ENCODE assay signal across 12 mouse cellular contexts in the genomic region with DNA sequence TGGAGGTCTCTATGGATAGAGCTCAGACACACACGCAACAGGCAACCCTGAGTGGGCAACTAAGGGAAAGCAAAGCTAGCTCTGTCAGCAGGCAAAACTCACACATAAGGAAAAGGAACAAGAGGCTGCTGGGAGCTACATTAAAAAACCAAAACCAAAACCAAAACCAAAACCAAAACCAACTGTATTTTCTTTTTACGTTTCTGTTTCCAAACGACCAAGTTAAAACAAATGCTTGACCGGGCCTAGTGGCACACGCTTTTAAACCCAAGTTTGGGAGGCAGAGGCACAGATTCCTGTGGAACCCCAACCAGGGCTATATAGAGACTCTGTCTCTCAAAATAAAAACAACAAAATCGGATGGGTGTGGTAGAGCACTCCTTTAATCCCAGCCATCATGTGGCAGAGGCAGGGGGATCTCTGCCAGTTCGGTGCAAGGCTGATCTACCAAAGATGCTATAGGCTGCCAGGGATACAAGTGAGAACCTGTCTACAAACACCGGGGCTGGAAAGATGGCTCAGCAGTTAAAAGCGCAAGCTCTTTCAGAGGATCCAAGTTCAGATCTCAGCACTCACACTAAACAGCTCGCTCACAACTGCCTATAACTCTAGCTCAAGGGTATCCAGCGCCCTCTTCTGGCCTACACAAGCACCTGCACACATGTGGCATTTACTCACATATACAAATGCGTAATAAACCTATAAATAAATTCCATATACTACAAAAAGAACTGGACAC. TPM values are rescaled to one million over a fixed set of nuclear protein-coding genes. Genes with fewer than 3 reads are reported as not detected.
DNase-seq lines count a peak whose midpoint lies in the region; ATAC-seq and TF ChIP-seq lines count a peak whose summit lies in the region.
"Had no signal": no experiment of that assay in that cellular context is flagged by ENCODE, and none has a peak within 500 bp of the region (broad histone marks: within the 10 kb centered on the region; RNA-seq: fewer than 3 reads in every experiment).

No protein-coding gene starts in this region.

- H3K4me1 ChIP-seq in heart, embryonic 13.5 days = peaks cover 88% of the 10 kb centered on the region
- peaks cover 12% of the 10 kb centered on the region; the same call in 1 of the 2 replicates for H3K4me1 ChIP-seq in spleen, adult 2 months (ENCODE audit: control insufficient read depth, insufficient read depth, insufficient read length)
- peaks cover 3% of the 10 kb centered on the region; the same call in 1 of the 2 replicates for H3K4me1 ChIP-seq in bone marrow, adult 2 months (ENCODE audit: control insufficient read depth, insufficient read depth, low read length)
- H3K4me1 ChIP-seq in stomach, embryonic 15.5 days = peaks cover 8% of the 10 kb centered on the region

- no peaks in the 10 kb centered on the region for H3K27me3 ChIP-seq in heart, embryonic 13.5 days (replicated peaks)
- no peaks in the 10 kb centered on the region for H3K27me3 ChIP-seq in spleen, adult 2 months (ENCODE audit: control insufficient read depth, insufficient read depth, low read length)
- H3K27me3 ChIP-seq in stomach, embryonic 15.5 days (replicated peaks) = no peaks in the 10 kb centered on the region
- H3K27me3 ChIP-seq: limb, embryonic 12.5 days; Patski had no signal

- 0 out of 2 replicates have a peak overlapping the region, but pooled peaks have one; percentile 9 for H3K9ac ChIP-seq in heart, embryonic 13.5 days
- H3K9ac ChIP-seq in stomach, embryonic 15.5 days = no peak overlapping the region
- H3K9ac ChIP-seq: limb, embryonic 12.5 days had no signal

- 89% methylated on average over 12 of the region's 12 CpGs for WGBS in heart, embryonic 13.5 days
- WGBS in spleen, adult 2 months = 58% methylated on average over 12 of the region's 12 CpGs
- WGBS in bone marrow, adult 2 months = 51% methylated on average over 12 of the region's 12 CpGs
- 86% methylated on average over 12 of the region's 12 CpGs for WGBS in stomach, embryonic 15.5 days

- TF ChIP-seq POLR2A in spleen, adult 2 months (IDR thresholded peaks at IDR 0.05; ENCODE audit: low read depth, low read length) = no peak
- TF ChIP-seq POLR2A in bone marrow, adult 2 months (IDR thresholded peaks at IDR 0.05; ENCODE audit: borderline replicate concordance, control insufficient read depth, low read depth, low read length) = no peak

- H3K4me2 ChIP-seq in heart, embryonic 13.5 days = no peak overlapping the region
- no peak overlapping the region for H3K4me2 ChIP-seq in stomach, embryonic 15.5 days
- H3K4me2 ChIP-seq: limb, embryonic 12.5 days had no signal

- TF ChIP-seq CTCF in spleen, adult 2 months (IDR thresholded peaks at IDR 0.05; ENCODE audit: extremely low read depth, insufficient read depth, insufficient read length, insufficient replicate concordance) = no peak
- peak; percentile 66 for TF ChIP-seq CTCF in bone marrow, adult 2 months (IDR thresholded peaks at IDR 0.05; ENCODE audit: control insufficient read depth, insufficient read depth, low read length)

- ATAC-seq in heart, embryonic 13.5 days (ENCODE audit: extremely low read depth, insufficient number of reproducible peaks, low FRiP score, low TSS enrichment) = no peak
- no peak for ATAC-seq in stomach, embryonic 15.5 days (ENCODE audit: insufficient read depth, low FRiP score, low read depth)
- ATAC-seq: Patski had no signal

- H3K9me3 ChIP-seq in heart, embryonic 13.5 days = no peaks in the 10 kb centered on the region
- no peaks in the 10 kb centered on the region for H3K9me3 ChIP-seq in stomach, embryonic 15.5 days
- H3K9me3 ChIP-seq: limb, embryonic 12.5 days had no signal

- H3K36me3 ChIP-seq in heart, embryonic 13.5 days = peaks cover 55% of the 10 kb centered on the region
- H3K36me3 ChIP-seq in spleen, adult 2 months (ENCODE audit: control insufficient read depth, insufficient read depth, low read length) = peaks cover 14% of the 10 kb centered on the region
- H3K36me3 ChIP-seq in stomach, embryonic 15.5 days = peaks cover 49% of the 10 kb centered on the region

- DNase-seq in heart, postnatal 4 days = no peak
- DNase-seq in spleen, adult 2 months (ENCODE audit: low read depth in 1 of 2, low spot score in 2 of 2) = peak in 1 of 2 experiments; percentile 31
- no peak for DNase-seq in spleen, postnatal 36 days (ENCODE audit: low spot score in 2 of 2)
- DNase-seq in right cerebral cortex, adult 18-20 months = no peak
- DNase-seq in yolk sac, embryonic 10.5 days (ENCODE audit: low spot score) = no peak

- no peak overlapping the region for H3K4me3 ChIP-seq in heart, embryonic 13.5 days
- H3K4me3 ChIP-seq in spleen, adult 2 months (ENCODE audit: extremely low read depth, insufficient read depth, insufficient read length) = peak overlapping the region; percentile 9; the same call in 1 of the 2 replicates
- H3K4me3 ChIP-seq in bone marrow, adult 2 months (replicated peaks; ENCODE audit: control insufficient read depth, low read depth, low read length) = no peak overlapping the region
- no peak overlapping the region for H3K4me3 ChIP-seq in stomach, embryonic 15.5 days (replicated peaks)
- H3K4me3 ChIP-seq: limb, embryonic 12.5 days had no signal

- peak overlapping the region; percentile 53 for H3K27ac ChIP-seq in heart, embryonic 13.5 days (replicated peaks)
- H3K27ac ChIP-seq in spleen, adult 2 months (ENCODE audit: insufficient read depth, low read length) = peak overlapping the region; percentile 56
- H3K27ac ChIP-seq in bone marrow, adult 2 months (ENCODE audit: control insufficient read depth, insufficient read depth, low read depth, low read length, poor library complexity) = peak overlapping the region; percentile 9; the same call in 1 of the 2 replicates
- H3K27ac ChIP-seq in stomach, embryonic 15.5 days = 0 out of 2 replicates have a peak overlapping the region, but pooled peaks have one; percentile 4

RNA-seq across cellular contexts. Expression of gene AI413582, which starts 26.4 kb away (rescaled TPM):
- polyA plus RNA-seq in heart, embryonic 13.5 days (2015; fragmentation: Nextera tagmentation; extraction: Ambion mirVana) = 16.0 and 18.3 TPM in 2 replicates
- 1 to 10 TPM; 8.7 to 8.8 TPM for total RNA-seq in heart, postnatal 4 days (2021)
- 72.6 and 89.9 TPM in 2 replicates for polyA plus RNA-seq in spleen, adult 2 months (2012; rRNA removed)
- 17.7 and 22.0 TPM in 2 replicates for polyA plus RNA-seq in bone marrow, adult 2 months (2011; ENCODE audit: insufficient read depth, insufficient read length, low replicate concordance, missing spikeins)
- polyA plus RNA-seq in stomach, embryonic 15.5 days (2015; fragmentation: Nextera tagmentation; extraction: Ambion mirVana) = 23.6 and 33.1 TPM in 2 replicates

RNA-seq across cellular contexts. Expression of gene Nudt3, which starts 31.3 kb away (rescaled TPM):
- polyA plus RNA-seq in heart, embryonic 13.5 days (2015; fragmentation: Nextera tagmentation; extraction: Ambion mirVana) = 98.8 and 108 TPM in 2 replicates
- total RNA-seq in heart, postnatal 4 days (2021) = 100 to 1,000 TPM; 340 to 371 TPM
- polyA plus RNA-seq in spleen, adult 2 months (2012; rRNA removed) = 43.2 and 55.6 TPM in 2 replicates
- polyA plus RNA-seq in bone marrow, adult 2 months (2011; ENCODE audit: insufficient read depth, insufficient read length, low replicate concordance, missing spikeins) = 84.4 and 97.1 TPM in 2 replicates
- polyA plus RNA-seq in stomach, embryonic 15.5 days (2015; fragmentation: Nextera tagmentation; extraction: Ambion mirVana) = 78.6 and 79.3 TPM in 2 replicates

RNA-seq across cellular contexts. Expression of gene Hmga1, which starts 35.7 kb away (rescaled TPM):
- 153 and 160 TPM in 2 replicates for polyA plus RNA-seq in heart, embryonic 13.5 days (2015; fragmentation: Nextera tagmentation; extraction: Ambion mirVana)
- total RNA-seq in heart, postnatal 4 days (2021) = 10 to 100 TPM; 54.8 to 59.1 TPM
- 78.5 and 124 TPM in 2 replicates for polyA plus RNA-seq in spleen, adult 2 months (2012; rRNA removed)
- polyA plus RNA-seq in bone marrow, adult 2 months (2011; ENCODE audit: insufficient read depth, insufficient read length, low replicate concordance, missing spikeins) = 38.0 and 99.4 TPM in 2 replicates
- polyA plus RNA-seq in stomach, embryonic 15.5 days (2015; fragmentation: Nextera tagmentation; extraction: Ambion mirVana) = 193 and 215 TPM in 2 replicates

RNA-seq across cellular contexts. Expression of gene RPS10-NUDT3, which starts 43.0 kb away (rescaled TPM):
- polyA plus RNA-seq in heart, embryonic 13.5 days (2015; fragmentation: Nextera tagmentation; extraction: Ambion mirVana) = not detected in 2 replicates
- total RNA-seq in heart, postnatal 4 days (2021) = not detected
- not detected in 2 replicates for polyA plus RNA-seq in spleen, adult 2 months (2012; rRNA removed)
- not detected in 2 replicates for polyA plus RNA-seq in bone marrow, adult 2 months (2011; ENCODE audit: insufficient read depth, insufficient read length, low replicate concordance, missing spikeins)
- not detected in 2 replicates for polyA plus RNA-seq in stomach, embryonic 15.5 days (2015; fragmentation: Nextera tagmentation; extraction: Ambion mirVana)
- total RNA-seq: hematopoietic stem cell, adult 5-6 weeks had no signal
- polyA plus RNA-seq: limb, embryonic 12.5 days; testis, adult 2 months had no signal

RNA-seq across cellular contexts. Expression of gene Rps10, which starts 44.5 kb away (rescaled TPM):
- polyA plus RNA-seq in heart, embryonic 13.5 days (2015; fragmentation: Nextera tagmentation; extraction: Ambion mirVana) = 600 and 606 TPM in 2 replicates
- total RNA-seq in heart, postnatal 4 days (2021) = 100 to 1,000 TPM; 857 to 917 TPM
- 1,319 and 1,587 TPM in 2 replicates for polyA plus RNA-seq in spleen, adult 2 months (2012; rRNA removed)
- polyA plus RNA-seq in bone marrow, adult 2 months (2011; ENCODE audit: insufficient read depth, insufficient read length, low replicate concordance, missing spikeins) = 1,643 and 1,889 TPM in 2 replicates
- 933 and 955 TPM in 2 replicates for polyA plus RNA-seq in stomach, embryonic 15.5 days (2015; fragmentation: Nextera tagmentation; extraction: Ambion mirVana)

Comparison
In these comparisons a context has a peak if more than half of its experiments do, and no peak if none do; other contexts are left out.
1. H3K27ac ChIP-seq: peak in every context shown above with its lines; median percentile 56 in spleen, adult 2 months; 53 in heart, embryonic 13.5 days; 9 in bone marrow, adult 2 months; 4 in stomach, embryonic 15.5 days.